Mouse (Mus musculus): ENCODE results near the gene Adam1a. TPM values are rescaled to one million over a fixed set of nuclear protein-coding genes. Genes with fewer than 3 reads are reported as not detected.

Adam1a gene
- not detected in 2 replicates for polyA plus RNA-seq (2012; ENCODE audit: insufficient read depth, insufficient read length, low replicate concordance, missing spikeins)

GRCm38 (mm10) chr5:121544910-121545792 lies at the start of gene Adam1a, which contains the start of gene Gm42878:
Gene Adam1a, minus strand, starts transcription at chr5:121545482.
Gene Gm42878, minus strand, starts transcription at chr5:121545482.
- Histone ChIP-seq H3K4me1 (ENCODE audit: control insufficient read depth, insufficient read depth, low read length) (peaks cover 16% of the 10 kb centered on the region), H3K4me3 (ENCODE audit: insufficient read depth, low read depth, low read length) (peak within 1 kb of the TSS; percentile 83), H3K27ac (ENCODE audit: insufficient read depth, low read depth, low read length) (peak within 1 kb of the TSS; percentile 78)
- WGBS: under 1% methylated on average over 89 of the region's 97 CpGs
- TF ChIP-seq CTCF (IDR thresholded peaks at IDR 0.05; ENCODE audit: insufficient read depth, low read depth, low read length) (no peak), POLR2A (IDR thresholded peaks at IDR 0.05; ENCODE audit: insufficient read depth, low read depth, low read length) (no peak)

GRCm38 (mm10) chr5:121594714-121595313 lies 49.5 kb upstream of the Adam1a start:
- TF ChIP-seq CTCF (IDR thresholded peaks at IDR 0.05; ENCODE audit: insufficient read depth, low read depth, low read length): no peak
- no peak overlapping the region for H3K27ac ChIP-seq (ENCODE audit: insufficient read depth, low read depth, low read length)
- H3K4me1 ChIP-seq (ENCODE audit: control insufficient read depth, insufficient read depth, low read length): peaks cover 17% of the 10 kb centered on the region
- H3K4me3 ChIP-seq (ENCODE audit: insufficient read depth, low read depth, low read length): no peak overlapping the region
- WGBS: 87% methylated on average over 6 of the region's 6 CpGs

- Histone ChIP-seq H3K27ac (ENCODE audit: insufficient read depth, low read depth, low read length) (peak within 1 kb of the TSS; percentile 62), H3K4me1 (ENCODE audit: control insufficient read depth, insufficient read depth, low read length) (peaks cover 17% of the 10 kb centered on the region), H3K4me3 (ENCODE audit: insufficient read depth, low read depth, low read length) (peak within 1 kb of the TSS; percentile 70)
- WGBS: under 1% methylated on average over 47 of the region's 47 CpGs
- TF ChIP-seq POLR2A (IDR thresholded peaks at IDR 0.05; ENCODE audit: insufficient read depth, low read depth, low read length) (peak; percentile 68), CTCF (IDR thresholded peaks at IDR 0.05; ENCODE audit: insufficient read depth, low read depth, low read length) (no peak)
Observed at GRCm38 (mm10) chr5:121593451-121594401, 48.4 kb upstream of the Adam1a start, which contains the start of gene Aldh2. Gene Aldh2, minus strand, starts transcription at chr5:121593824.

GRCm38 (mm10) chr5:121592816-121593407 lies 47.6 kb upstream of the Adam1a start:
- Histone ChIP-seq H3K4me1 (ENCODE audit: control insufficient read depth, insufficient read depth, low read length) (peaks cover 17% of the 10 kb centered on the region), H3K4me3 (ENCODE audit: insufficient read depth, low read depth, low read length) (peak overlapping the region; percentile 70), H3K27ac (ENCODE audit: insufficient read depth, low read depth, low read length) (peak overlapping the region; percentile 46; the same call in 1 of the 2 replicates)
- 5% methylated on average over 33 of the region's 33 CpGs for WGBS
- TF ChIP-seq POLR2A (IDR thresholded peaks at IDR 0.05; ENCODE audit: insufficient read depth, low read depth, low read length) (no peak), CTCF (IDR thresholded peaks at IDR 0.05; ENCODE audit: insufficient read depth, low read depth, low read length) (no peak)

- TF ChIP-seq POLR2A (IDR thresholded peaks at IDR 0.05; ENCODE audit: insufficient read depth, low read depth, low read length) (no peak), CTCF (IDR thresholded peaks at IDR 0.05; ENCODE audit: insufficient read depth, low read depth, low read length) (no peak)
- Histone ChIP-seq H3K4me1 (ENCODE audit: control insufficient read depth, insufficient read depth, low read length) (peaks cover 17% of the 10 kb centered on the region), H3K4me3 (ENCODE audit: insufficient read depth, low read depth, low read length) (peak overlapping the region; percentile 70; the same call in 1 of the 2 replicates), H3K27ac (ENCODE audit: insufficient read depth, low read depth, low read length) (no peak overlapping the region)
- WGBS: 59% methylated on average over 11 of the region's 11 CpGs
Observed at GRCm38 (mm10) chr5:121592064-121592815, 47.0 kb upstream of the Adam1a start.

GRCm38 (mm10) chr5:121591417-121592063 lies 46.3 kb upstream of the Adam1a start:
- Histone ChIP-seq H3K4me1 (ENCODE audit: control insufficient read depth, insufficient read depth, low read length) (peaks cover 18% of the 10 kb centered on the region), H3K27ac (ENCODE audit: insufficient read depth, low read depth, low read length) (no peak overlapping the region), H3K4me3 (ENCODE audit: insufficient read depth, low read depth, low read length) (no peak overlapping the region)
- 34% methylated on average over 11 of the region's 11 CpGs for WGBS
- no peak for TF ChIP-seq CTCF (IDR thresholded peaks at IDR 0.05; ENCODE audit: insufficient read depth, low read depth, low read length)

- H3K4me3 ChIP-seq (ENCODE audit: insufficient read depth, low read depth, low read length): no peak overlapping the region
- TF ChIP-seq POLR2A (IDR thresholded peaks at IDR 0.05; ENCODE audit: insufficient read depth, low read depth, low read length): no peak
- TF ChIP-seq CTCF (IDR thresholded peaks at IDR 0.05; ENCODE audit: insufficient read depth, low read depth, low read length): no peak
- WGBS: 90% methylated on average over 6 of the region's 6 CpGs
- no peak overlapping the region for H3K27ac ChIP-seq (ENCODE audit: insufficient read depth, low read depth, low read length)
- peaks cover 24% of the 10 kb centered on the region for H3K4me1 ChIP-seq (ENCODE audit: control insufficient read depth, insufficient read depth, low read length)
Observed at GRCm38 (mm10) chr5:121589928-121590327, 44.6 kb upstream of the Adam1a start.
